Mouse (Mus musculus): Measurements from ENCODE around the gene Krt7.
A peak's percentile ranks its signal among the peaks of the same experiment; 100 is the strongest.

Krt7 gene

DNA sequence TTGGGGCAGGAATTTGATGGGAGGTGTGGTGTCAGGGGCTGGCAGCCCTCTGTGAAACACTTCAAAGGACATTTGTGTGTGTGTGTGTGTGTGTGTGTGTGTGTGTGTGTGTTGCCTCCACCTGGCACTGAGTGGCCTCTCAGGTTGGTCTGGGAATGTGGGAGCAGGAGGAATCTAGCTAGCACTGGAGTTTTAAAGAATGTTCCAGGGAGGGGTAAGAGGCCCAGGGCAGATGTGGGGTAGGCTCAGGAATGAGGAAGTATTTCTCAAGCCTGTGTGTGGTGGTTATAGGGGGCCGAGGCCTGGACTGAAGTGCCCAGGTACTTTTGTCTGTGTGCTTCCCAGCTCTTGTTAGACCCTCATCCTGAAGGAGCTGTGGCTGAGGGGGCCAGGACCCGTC lies at the start of gene Krt7:
Gene Krt7 (plus strand): TSS at position 269 of the 400 bp plus-strand sequence.
- no peak for DNase-seq (ENCODE audit: low spot score in 2 of 2)

GRCm38 (mm10) chr15:101362393-101363010 lies 48.3 kb upstream of the Krt7 start:
- no peak for DNase-seq (ENCODE audit: low spot score in 2 of 2)

DNA sequence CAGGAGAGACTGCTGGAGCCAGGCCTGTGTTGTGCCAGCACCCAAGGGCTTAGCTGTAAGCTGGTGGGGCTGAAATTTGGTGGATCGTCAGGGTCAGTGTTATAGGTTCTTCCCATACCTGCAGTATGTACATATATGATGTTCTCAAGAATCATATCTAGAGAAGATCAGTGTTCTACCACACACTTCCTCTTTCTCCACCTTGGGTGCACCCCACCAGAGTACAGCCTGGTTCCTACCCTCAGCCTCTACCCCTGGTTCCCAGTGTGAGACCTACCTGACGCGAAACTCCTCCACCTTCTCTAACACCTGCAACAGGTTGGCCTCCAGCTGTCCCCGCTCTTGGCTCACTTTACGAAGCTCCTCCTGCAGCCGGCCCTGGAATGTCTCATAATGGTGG lies 46.9 kb upstream of the Krt7 start:
- no peak for DNase-seq (ENCODE audit: low spot score in 2 of 2)

- DNase-seq (ENCODE audit: low spot score in 2 of 2) = no peak
Observed at GRCm38 (mm10) chr15:101364425-101364824, 46.4 kb upstream of the Krt7 start.

DNA sequence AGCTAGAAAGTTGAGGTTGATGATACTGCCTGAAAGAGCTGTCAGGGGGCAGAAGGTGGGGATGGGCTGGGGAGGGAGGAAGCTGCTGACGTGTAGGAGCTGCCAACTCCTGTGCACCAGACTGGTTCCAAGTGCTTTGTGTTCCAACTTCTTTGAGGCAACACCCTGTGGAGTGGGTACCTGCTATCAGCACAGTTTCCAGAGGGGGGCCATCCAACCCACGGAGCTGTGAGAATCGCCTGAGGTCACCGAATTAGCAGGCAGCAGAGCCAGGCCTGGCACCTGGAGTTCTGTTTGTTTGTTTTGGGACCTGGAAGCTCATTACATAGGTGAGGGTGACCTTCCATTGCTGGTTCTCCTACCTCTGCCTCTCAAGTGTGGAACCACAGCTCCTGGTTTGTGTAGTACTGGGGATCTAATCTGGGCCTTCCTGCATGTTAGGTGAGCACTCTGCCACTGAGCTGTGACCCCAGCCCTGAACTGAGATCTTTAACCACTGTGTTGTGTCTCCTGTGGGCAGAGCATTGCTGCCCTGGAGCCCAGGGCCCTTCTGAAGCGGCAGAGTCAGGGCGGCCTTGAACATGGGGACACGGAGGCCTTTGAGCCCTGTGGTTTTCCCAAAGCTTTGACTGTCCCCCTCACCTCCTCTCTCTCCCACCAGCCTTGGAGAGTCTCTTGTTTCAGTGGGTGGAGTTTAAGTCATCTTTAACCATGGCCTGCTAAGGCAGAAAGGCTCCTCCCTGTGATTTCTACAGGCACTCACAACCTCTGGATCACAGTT lies 45.8 kb upstream of the Krt7 start:
- no peak for DNase-seq (ENCODE audit: low spot score in 2 of 2)

DNA sequence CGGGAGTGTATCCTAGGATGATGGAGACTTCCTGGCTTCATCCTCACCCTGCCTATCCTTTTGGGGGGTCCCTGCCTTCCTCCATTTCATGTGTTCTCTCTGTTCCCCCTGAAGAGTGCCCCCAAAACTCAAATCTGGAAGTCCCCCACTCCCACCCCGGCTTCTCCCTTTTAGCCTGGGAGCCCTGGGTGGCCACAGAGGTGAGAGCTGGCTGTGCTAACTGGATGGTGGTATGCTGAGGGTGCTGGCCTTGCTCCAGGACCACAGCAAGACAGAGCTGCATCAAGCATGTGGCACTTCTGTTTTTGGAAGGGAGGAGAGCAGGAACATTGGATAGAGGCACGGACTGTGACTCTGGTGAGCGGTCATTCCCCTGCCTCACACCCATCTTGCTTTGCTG lies 45.1 kb upstream of the Krt7 start:
- no peak for DNase-seq (ENCODE audit: low spot score in 2 of 2)

GRCm38 (mm10) chr15:101366482-101366881 lies 44.4 kb upstream of the Krt7 start:
- DNase-seq (ENCODE audit: low spot score in 2 of 2) = no peak

- DNase-seq (ENCODE audit: low spot score in 2 of 2) = no peak
Observed at GRCm38 (mm10) chr15:101366926-101367325, 43.9 kb upstream of the Krt7 start.

DNA sequence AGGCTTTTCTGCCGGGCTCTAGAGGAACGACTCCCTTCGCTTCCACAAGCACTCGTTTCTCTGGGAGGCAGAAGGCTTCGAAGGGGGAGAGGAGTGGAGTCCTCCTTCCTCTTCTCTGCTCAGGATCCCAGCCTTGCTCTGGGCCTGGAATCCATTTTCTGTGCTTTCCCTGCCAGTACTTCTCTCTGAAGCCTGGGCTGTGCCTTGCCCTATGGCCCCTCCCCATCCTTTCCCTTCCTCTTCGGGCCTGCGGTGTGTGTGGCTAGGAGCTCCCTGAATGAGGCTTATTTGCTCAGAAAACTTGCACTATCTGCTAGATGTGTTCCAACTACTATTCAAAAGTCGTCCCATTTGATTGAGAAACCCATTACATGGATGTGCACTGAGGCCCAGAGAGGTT lies 43.3 kb upstream of the Krt7 start:
- DNase-seq (ENCODE audit: low spot score in 2 of 2) = no peak

GRCm38 (mm10) chr15:101368015-101368414 lies 42.8 kb upstream of the Krt7 start:
- DNase-seq (ENCODE audit: low spot score in 2 of 2) = no peak

DNA sequence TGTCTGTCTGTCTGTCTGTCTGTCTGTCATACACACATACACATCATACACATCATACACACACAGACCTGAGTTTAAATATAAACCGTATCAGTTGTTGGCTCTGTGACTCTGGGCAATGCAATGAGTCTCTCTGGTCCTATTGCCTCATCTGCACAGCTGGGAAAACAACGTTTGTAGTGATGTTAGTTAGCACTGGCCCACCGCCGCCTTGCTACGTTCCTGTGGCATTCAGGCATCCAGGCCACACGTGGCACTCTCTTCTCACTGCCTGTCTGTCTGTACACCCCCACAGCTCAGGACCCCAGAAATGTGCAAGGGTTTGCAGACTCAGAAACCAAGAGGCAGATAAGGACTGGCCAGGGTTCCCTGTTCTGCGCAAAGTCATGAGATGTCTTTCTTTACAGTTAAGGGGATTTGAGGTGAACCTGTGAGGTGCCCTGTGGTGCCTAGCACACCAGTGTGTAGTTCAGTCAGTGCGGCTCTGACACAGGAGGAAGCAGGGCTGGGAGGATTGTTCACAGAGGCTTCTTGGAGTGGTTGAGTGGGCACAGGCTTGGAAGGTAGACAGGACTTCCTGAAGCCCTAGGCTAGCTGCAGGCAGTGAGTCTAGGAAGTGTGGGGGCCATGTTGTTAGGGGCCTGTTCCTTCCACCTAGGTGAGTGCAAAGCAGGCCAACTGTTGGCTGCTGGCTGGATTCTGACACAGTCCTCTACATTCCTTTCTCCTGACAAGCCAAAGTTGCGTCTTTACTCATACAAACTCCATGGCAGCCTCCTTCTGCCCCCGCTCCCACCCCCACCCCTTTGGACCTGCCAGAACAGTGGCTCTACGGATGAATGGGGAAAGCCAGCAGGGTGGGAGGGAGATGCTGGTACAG lies 42.1 kb upstream of the Krt7 start:
- DNase-seq (ENCODE audit: low spot score in 2 of 2) = no peak

DNA sequence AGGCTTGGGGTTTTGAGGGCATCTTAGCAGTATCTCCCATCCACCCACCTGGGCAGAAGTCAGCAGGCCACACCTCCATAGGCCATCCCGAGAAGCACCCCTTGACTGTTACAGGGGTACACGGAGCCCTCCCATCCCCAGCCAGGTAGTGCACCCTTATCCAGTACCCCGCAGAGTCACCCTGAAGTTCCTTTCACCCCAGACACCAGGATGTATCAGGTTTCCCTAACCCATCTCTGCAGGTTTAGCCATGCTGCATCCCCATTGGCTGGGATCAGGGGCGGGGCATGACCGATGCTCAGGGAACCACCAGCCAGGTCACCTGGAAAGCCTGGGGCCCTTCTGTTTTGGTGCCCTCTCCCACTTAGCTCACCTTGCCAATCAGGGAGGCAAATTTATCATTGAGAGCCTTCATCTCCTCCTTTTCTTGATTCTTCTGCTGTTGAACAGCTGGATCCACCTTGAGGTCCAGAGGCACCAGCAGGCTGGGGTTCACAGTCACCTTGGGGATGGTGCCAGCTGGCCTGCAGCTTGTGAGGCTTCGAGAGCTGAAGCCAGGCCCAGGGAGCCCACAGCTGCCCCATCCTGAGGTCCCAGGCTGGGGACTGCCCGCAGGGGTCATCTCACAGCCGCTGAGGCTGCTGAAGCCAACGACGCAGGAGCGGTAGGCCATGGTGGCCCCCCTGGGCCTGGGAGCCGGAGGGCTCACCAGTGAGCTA lies 41.3 kb upstream of the Krt7 start:
- DNase-seq (ENCODE audit: low spot score in 2 of 2) = no peak

DNA sequence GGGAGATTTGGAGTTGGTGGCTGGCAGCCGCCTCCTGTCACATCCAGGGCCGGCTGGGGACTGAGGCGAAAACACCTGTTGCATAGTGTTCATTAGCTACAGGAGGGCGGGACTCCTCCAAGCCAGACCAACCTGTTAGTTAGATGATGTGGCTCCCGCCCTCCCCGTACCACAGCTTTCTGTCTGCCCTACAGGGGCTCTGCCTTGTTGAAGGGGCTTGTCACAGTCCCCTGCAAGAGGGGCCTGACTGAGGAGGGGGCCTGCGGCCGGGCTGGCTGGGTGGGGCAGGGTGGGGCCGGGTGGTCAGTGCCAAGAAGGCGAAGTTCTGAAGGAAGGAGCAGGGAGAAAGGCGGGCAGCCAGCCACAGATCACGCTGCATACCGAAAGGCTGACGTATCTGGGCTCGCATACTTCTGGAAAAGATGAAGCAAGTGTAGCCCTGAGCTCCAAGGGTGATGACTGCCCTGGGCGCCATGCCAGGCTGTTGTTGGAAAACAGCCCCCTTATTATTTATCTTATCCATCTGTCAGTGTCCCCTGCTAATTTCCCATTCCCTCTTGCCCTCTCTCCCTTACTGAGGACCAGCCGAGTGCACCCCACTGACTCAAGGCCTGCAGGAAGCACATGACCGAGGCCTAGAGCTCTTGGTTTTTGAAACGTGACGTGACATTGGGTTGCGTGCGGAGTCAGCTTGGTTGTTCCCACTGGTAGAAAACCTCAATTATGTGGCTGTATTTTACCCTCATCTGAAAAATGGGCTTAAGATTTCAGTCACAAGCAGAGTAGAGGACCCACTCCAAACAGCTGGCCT lies 40.5 kb upstream of the Krt7 start, which contains the start of gene Krt80:
Gene Krt80 (minus strand): TSS at position 62 of the 811 bp plus-strand sequence.
- peak; percentile 73 to 84 for DNase-seq (ENCODE audit: low spot score in 2 of 2)

DNA sequence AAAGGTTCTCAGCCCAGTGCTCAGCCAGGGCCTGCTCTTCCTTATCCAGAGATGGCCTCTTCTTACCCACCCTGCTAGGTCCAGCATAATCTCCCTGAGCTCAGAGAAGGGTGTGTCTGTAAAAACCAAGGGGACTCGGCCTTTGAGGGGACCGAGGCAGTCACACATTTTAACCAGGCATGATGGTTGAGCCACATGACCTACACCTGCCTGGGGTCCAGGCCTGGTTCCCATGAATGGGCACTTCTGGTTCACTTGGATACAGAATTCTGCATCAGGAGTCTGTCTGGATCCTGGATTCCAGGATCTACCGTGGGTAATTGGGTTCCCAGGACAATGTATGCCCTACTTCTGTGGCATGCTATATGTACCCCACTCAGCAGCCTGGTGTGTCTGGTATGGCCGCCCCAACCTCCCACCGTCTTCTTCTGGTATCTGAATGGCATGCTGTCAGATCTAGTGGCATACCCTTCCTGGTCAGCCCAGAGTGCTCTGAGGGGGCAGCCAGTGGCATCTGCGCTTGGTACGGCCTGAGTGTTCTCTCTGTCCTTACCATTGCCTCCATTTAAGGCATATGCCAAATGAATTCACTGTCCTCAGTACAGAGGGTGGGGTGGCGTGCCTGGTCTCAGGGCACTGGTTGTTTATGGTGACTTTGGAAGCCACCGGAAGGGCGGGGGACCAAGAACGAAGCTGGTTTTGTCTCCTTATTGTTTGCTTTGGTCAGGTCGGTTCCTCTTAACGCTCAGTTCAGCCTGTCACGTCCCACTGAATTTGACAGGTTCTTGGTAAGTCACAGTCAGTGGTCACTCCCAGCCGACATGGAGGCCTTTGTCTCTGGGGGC lies 39.5 kb upstream of the Krt7 start:
- DNase-seq (ENCODE audit: low spot score in 2 of 2) = no peak

GRCm38 (mm10) chr15:101372131-101372977 lies 38.5 kb upstream of the Krt7 start:
- no peak for DNase-seq (ENCODE audit: low spot score in 2 of 2)

DNA sequence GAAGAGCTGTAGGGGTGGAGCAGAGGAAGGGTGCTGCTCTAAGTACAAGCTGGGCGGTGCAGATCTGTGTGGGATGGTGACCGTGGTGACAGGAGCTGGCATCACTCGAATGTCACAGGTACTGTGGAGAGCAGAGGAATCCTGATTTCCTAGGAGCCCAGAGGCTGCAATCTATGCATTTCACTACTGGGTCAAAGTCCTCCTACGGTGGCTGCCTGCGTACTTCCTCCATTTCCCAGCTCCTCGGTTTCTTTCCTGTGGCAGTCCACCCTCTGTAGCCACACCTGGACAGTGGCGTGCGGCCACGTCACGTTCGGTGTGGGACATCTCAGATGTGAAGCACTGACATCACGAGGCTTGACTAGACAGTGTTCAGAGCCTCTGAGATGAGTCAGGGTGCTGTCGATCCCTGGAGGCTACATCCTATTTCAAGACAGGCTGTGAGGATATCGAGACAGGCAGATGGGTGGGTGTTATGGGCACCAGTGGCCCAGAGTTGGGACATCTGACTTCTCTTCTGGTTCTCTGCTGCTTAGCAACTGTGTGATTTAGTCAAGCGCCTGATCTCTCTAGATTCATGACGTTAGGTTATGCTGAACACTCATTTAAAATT lies 37.5 kb upstream of the Krt7 start:
- DNase-seq (ENCODE audit: low spot score in 2 of 2) = no peak

GRCm38 (mm10) chr15:101374879-101375278 lies 36.0 kb upstream of the Krt7 start:
- DNase-seq (ENCODE audit: low spot score in 2 of 2) = peak in 1 of 2 experiments; percentile 64

- no peak for DNase-seq (ENCODE audit: low spot score in 2 of 2)
Observed at GRCm38 (mm10) chr15:101375956-101376775, 34.7 kb upstream of the Krt7 start.

Data from urinary bladder, adult 18-20 months (tissue).